Mouse (Mus musculus): ENCODE measurements around the gene Lmntd1.

Lmntd1 gene

GRCm38 (mm10) chr6:145378689-145379088 lies 235.4 kb downstream of the Lmntd1 start:
- DNase-seq, result no peak

DNA sequence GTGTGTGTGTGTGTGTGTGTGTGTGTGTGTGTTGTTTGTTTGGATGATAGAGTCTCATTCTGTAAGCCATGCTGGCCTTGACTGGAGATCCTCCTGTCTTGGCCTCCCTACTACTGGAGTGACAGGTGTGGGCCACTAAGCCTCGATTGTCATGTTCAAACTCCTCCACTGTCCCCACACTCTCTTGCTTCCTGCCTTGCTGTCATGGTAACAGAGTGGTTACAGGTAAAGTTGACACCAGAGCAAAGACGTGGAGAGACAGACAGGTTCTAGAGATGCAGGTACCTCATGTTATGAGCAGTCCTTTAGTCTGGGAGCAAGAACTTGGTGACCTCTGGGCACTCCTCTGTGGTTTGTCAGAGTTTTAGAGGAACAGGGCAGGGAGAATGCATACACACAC lies 239.7 kb downstream of the Lmntd1 start:
- no peak for DNase-seq

- peak; percentile 65 for DNase-seq
Measured at GRCm38 (mm10) chr6:145373712-145374221, 240.4 kb downstream of the Lmntd1 start.

DNA sequence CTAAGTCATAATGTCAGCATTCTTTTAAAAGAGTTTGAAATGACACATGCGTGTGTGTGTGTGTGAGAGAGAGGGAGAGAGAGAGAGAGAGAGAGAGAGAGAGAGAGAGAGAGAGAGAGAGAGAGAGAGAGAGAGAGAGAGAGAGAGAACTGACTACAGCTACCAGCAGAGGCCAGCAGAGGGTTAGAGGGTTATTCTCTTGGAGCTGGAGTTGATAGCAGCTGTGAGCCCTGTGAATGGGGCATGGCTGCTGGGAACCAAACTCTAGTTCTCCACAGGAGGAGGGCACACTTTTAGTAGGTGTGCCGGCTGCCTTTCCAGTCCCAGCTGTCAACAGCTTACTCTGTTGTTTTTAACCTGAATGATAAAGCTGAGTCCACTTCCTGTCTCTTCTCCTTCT lies 242.1 kb downstream of the Lmntd1 start:
- no peak for DNase-seq

DNA sequence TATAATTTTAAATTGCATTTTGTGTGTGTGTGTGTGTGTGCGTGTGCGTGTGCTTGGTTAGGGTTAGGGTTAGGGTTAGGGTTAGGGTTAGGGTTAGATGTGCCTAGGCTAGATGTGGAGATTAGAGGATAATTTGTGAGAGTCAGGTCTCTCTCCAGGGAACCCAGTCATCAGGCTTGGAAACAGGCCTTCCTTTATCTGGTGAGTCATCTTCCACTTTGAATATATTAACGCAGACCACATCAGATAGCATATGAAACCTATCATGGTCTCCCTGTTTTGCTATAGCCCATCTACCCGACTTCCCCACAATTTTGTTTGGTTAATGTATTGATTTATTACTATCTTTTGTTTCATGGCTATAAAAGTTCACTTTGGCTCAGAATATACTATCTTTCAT lies 242.5 kb downstream of the Lmntd1 start:
- no peak for DNase-seq

DNA sequence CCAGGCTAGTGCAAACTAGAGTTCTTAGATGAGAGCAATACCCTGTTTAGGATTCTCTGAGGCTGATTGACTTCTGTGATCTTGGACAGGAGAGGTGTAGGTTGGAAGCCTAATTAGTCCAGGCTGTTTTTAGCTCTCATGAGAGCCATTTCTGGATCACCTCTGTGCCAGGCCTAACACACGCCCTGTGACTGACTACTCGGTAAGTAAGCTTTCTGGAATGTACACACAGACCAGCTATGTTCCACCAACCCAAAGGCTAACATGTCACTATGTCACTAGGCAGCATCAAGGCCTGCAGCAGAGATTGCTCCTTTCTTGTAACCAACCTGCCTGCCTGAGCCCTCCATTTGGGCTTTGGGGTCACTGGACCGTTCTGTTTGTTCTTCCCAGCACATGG lies 243.8 kb downstream of the Lmntd1 start:
- DNase-seq, result no peak

GRCm38 (mm10) chr6:145369290-145369689 lies 244.8 kb downstream of the Lmntd1 start:
- DNase-seq, result no peak

GRCm38 (mm10) chr6:145366488-145366887 lies 247.6 kb downstream of the Lmntd1 start:
- DNase-seq, result peak; percentile 33

DNA sequence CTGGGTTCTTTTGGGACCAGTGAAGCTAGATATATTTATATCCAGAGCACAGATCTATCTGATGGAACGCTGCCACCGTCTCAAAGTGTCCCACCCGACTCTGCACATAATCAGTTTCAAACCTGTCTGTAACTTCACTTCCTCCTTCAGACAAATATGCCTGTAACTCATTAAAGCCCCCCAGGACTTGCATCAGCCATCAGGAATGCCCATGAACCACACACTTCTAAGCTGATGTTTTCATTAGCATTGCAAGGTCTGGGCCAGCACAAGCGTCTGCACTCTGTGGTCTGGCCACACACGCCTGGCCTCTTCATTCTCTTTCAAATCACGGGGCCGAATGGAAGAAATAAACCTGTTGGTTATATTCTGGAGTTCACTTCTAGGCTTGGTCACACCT lies 250.4 kb downstream of the Lmntd1 start:
- DNase-seq, result no peak

- DNase-seq, result peak; percentile 38
Measured at GRCm38 (mm10) chr6:145361109-145361694, 252.9 kb downstream of the Lmntd1 start.

DNA sequence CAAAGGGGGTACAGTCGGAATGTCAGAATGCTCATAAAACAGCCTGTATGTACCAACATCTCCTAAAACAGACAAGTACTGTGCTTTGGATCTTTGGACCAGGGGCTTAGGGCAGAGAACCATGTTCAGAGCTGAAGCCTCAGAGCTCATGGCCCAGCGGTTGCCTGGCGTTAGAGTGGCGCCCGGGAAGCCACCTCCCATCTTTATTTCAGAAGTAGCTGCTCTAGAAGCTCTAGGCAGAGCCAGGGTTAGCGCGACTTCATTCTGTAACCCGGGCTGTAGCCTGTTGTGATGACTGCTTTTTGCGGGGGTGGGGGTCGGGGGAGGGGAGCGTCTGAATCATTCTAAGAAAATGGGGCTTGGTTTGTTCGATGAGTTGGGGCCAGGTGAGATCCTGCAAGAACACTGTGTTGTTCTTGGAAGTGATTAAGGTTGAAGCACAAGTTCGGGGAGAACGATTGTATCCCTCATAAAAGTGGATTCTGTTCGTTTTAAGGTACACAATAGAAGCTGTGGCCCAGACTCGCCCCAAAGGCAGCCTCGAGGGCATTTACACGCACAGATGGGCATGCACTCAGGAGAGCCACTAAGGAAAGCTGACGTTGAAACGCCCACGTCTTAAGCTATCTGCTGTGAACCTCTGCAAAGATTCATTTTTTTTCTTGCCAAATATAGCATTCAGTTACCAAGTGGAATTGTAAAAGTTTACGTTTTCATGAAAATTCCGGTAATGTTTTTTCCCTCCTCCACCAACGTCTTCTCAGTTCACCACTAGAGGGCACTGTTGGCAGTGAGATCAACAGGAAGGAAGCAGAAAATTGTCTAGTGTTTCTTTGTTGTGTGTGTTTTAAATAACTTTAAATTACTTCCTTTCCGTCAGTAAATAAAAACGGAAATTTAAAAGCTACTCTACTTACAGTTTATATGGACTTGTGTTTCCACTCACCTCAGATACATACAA lies 254.4 kb downstream of the Lmntd1 start:
- DNase-seq, result peak; percentile 74

GRCm38 (mm10) chr6:145358001-145358400 lies 256.1 kb downstream of the Lmntd1 start:
- DNase-seq, result no peak

GRCm38 (mm10) chr6:145353806-145354205 lies 260.3 kb downstream of the Lmntd1 start:
- DNase-seq, result no peak

- no peak for DNase-seq
Measured at GRCm38 (mm10) chr6:145352705-145353104, 261.4 kb downstream of the Lmntd1 start.

DNA sequence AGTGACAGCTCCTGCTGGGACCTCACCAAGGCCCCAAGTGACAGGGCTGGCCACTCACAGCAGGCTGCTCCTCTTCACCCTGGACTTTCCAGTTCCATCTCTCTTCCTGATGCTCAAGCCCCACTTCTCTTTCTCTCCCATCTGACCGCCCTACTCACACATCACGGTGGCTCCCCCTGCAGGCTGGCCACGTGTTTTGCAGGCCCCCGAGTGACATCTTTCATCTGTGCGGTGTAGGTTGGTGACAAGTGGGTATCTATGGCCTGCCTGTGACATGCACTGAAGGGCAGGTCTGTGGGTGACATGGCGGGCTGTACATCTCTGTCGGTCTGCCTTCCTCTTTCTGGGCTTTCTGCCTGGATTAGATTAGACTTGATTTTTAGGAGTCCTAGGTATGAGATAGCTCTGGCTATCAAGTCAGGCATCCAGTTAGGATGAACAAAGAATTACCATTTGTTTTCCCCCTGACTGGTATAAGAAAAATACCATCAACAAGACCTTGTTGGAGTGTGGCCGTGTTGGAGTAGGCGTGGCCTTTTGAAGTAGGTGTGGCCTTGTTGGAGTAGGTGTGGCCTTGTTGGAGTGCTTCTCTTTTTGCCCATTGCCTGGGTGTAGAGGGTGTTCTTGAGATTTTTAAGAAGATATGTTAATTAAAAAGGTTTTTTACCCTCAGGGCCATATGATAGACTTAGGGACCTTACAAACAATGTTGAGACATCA lies 265.8 kb downstream of the Lmntd1 start:
- DNase-seq, result peak; percentile 46

DNA sequence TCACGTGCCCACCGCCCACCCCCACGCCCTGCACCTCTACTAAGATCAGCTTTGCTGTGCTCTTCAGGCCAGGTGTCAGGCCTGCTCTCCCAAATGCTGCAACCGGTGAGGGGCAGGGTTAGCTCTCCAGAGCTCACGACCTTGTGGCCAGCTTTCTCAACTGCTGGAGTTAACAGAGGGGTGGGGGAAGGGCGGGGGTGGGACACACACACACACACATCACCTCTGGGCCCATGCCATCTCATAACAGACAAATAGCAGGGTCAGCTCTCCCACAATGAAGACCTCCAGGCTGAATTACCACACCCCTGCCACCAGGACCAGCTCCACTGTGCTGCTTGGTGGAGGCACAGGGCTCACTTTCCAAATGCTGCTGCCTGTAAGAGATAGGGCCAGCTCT lies 266.5 kb downstream of the Lmntd1 start:
- DNase-seq, result no peak

DNA sequence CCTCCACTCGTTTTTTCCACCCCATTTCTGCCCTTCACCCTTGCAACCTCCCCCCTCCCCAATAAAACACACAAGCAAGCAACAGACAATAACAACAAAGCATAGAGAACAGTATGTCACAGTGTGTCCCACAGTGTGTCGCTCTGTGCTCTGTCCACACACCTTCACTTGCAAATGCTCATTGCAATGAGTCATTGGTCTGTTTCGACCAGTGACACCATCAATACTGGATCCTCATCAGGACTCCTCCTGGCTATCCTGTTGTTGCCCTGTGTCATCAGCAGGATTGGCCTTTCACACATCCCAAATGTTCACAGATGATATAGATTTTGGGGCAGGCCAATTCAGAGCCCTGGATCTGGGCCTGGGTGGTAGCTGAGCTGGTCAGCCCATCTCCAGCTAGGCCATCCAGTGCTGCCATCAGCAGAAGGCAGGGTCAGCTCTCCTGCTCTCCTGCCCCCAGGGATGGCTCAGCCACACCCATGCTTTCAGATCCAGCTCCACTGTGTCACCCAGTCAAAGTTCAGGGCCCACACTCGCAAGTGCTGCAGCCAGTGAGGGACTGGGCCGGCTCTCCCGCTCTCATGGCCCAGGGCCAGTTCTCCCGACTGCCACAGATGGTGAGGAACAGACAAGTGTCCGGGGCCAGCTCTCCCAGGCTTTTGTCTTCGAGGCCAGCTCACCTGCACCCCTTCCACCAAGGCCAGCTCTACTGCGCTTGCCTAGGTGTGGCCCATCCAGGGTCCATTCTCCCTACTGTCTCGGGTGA lies 267.1 kb downstream of the Lmntd1 start:
- DNase-seq, result peak; percentile 31

DNA sequence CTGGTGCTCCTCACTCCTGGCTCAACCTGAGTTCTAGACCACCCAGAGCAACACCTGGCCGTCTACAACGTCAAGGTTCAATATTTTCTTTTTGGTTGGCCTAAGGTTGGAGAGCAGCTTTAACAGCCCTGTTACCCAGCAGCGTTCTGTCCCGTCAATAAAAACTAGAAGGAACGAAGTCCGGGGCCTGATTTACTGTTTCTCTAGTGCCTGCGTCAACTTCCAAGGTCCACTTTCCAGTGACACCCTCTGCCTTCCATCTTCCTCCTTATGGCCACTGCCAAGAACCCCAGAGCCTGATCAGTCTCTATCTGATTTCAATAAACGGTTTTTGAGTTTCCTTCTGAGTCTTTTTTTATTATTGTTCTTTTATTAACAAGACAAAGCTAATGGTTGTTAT lies 267.8 kb downstream of the Lmntd1 start:
- DNase-seq, result no peak

DNA sequence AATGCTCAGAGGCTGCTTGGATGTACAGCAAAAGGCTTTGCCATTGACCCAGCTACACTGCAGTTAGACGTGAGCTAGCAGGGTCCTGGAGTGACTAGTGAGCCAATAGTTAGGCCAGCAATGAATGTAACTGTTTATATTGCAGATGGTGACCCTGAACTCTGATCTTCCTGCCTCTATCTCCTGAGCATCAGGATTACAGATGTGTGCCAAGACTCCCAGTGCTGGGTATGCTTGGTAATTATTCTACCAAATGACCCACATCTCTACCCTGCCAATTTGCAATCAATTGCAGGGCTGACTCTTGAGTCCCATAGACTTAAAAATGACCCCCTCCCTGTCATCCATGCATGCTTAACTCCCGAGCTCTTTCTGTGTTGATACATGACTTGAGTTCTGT lies 269.4 kb downstream of the Lmntd1 start:
- no peak for DNase-seq

- DNase-seq, result no peak
Measured at GRCm38 (mm10) chr6:145343457-145343856, 270.7 kb downstream of the Lmntd1 start.

GRCm38 (mm10) chr6:145342836-145343235 lies 271.3 kb downstream of the Lmntd1 start:
- no peak for DNase-seq
